Mouse (Mus musculus): ENCODE measurements around the gene Ltbp4.

Ltbp4 gene

DNA sequence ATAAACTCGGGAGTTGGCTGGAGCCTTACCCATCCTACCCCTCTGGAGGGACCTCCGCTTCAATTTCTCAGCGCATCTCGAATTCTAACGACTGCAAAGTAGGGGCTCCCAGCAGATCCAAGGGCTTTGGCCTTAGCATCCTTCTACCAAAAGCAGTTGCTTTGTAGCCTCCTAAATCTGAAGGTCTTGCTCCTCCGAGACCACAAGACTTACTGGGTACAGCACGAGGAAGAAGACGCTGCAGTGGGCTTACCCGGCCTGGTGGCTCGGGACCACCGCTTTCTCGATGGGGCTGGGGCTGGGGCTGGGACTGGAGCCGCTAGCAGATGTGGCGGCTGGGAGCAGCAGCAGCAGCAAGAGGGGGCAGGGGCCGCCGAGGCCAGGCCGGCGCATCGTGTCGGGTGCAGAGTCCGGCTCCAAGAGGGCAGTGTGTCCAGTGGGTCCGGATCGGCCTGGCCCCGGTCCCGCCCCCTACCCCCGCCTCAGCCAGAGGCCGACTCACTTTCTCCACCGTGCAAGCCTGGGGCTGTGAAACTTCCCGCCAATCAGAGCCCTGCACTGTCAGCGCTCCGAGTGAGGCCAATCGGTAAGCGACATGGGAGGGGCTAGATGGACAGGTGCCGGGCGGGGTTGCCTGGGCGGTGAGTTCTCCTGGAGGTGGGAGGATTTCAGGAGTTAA lies at the start of gene Ltbp4:
TSS of gene Ltbp4 (minus strand) at position 518 of the 679 bp plus-strand sequence.
- Histone ChIP-seq H3K27me3 (ENCODE audit: insufficient read depth, low read length) (peaks cover 11% of the 10 kb centered on the region), H3K36me3 (ENCODE audit: insufficient read depth, low read length) (peaks cover 14% of the 10 kb centered on the region), H3K4me1 (replicated peaks; ENCODE audit: low read depth, low read length) (peaks cover 57% of the 10 kb centered on the region), H3K4me3 (replicated peaks; ENCODE audit: low read length) (peak within 1 kb of the TSS; percentile 81), H3K9me3 (ENCODE audit: low read length) (no peaks in the 10 kb centered on the region)
- TF ChIP-seq CTCF (conservative IDR thresholded peaks at IDR 0.05; ENCODE audit: low read length) = no peak
- TF ChIP-seq NANOG (IDR thresholded peaks at IDR 0.05; ENCODE audit: borderline replicate concordance, low read length) = no peak
- TF ChIP-seq POU5F1 (IDR thresholded peaks at IDR 0.05; ENCODE audit: borderline replicate concordance, low read length) = no peak

DNA sequence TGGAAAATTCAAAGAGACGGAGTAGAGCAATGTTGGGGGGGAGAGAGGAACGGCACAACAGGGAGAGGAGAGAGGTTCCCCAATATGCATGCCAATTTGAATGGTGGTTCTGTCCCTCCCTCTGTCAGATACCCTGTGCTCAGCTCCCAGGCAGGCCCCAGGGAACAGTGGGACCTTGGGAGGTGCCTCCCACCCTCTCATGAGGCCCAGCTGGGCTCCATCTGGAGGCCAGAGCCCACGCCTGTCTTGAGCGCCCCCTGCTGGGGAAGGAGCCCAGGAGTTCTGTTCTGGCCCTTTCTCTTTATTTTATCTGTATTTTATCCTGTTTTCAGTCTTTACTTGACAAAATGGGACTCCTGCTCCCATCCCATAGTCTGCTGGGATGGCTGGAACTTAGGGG lies 47.2 kb upstream of the Ltbp4 start:
- TF ChIP-seq CTCF (conservative IDR thresholded peaks at IDR 0.05; ENCODE audit: low read length) (peak; percentile 87), POU5F1 (IDR thresholded peaks at IDR 0.05; ENCODE audit: borderline replicate concordance, low read length) (no peak), NANOG (IDR thresholded peaks at IDR 0.05; ENCODE audit: borderline replicate concordance, low read length) (no peak)

DNA sequence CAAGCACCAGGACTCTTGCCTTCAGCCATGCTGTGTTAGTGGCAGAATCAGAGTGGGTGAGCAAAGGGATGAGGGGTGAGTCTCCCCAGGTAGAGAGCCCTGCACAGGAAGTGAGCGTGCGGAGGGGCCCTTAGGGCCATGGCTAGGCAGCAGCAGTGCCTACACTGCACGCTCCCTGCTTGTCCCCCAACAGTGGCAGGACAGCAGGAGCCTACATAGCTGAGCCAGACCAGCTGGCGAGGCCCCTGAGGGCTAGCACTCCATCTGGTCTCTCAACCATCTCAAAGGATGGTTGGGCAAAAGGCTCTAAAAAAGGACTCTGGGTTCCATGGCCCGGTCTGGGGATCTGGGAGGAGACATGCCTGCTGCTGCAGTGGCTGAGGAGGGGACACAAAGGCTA lies 46.6 kb upstream of the Ltbp4 start:
- Histone ChIP-seq H3K4me1 (replicated peaks; ENCODE audit: low read depth, low read length) (peaks cover 69% of the 10 kb centered on the region), H3K4me3 (replicated peaks; ENCODE audit: low read length) (peak overlapping the region; percentile 13), H3K36me3 (ENCODE audit: insufficient read depth, low read length) (peaks cover 24% of the 10 kb centered on the region), H3K27me3 (ENCODE audit: insufficient read depth, low read length) (no peaks in the 10 kb centered on the region), H3K9me3 (ENCODE audit: low read length) (no peaks in the 10 kb centered on the region)
- TF ChIP-seq POU5F1 (IDR thresholded peaks at IDR 0.05; ENCODE audit: borderline replicate concordance, low read length) = no peak
- TF ChIP-seq NANOG (IDR thresholded peaks at IDR 0.05; ENCODE audit: borderline replicate concordance, low read length) = no peak
- no peak for TF ChIP-seq CTCF (conservative IDR thresholded peaks at IDR 0.05; ENCODE audit: low read length)

More for the DNA sequence above, 47.2 kb upstream of the Ltbp4 start:
- Histone ChIP-seq H3K4me3 (replicated peaks; ENCODE audit: low read length) (no peak overlapping the region), H3K27me3 (ENCODE audit: insufficient read depth, low read length) (no peaks in the 10 kb centered on the region), H3K9me3 (ENCODE audit: low read length) (no peaks in the 10 kb centered on the region), H3K4me1 (replicated peaks; ENCODE audit: low read depth, low read length) (peaks cover 66% of the 10 kb centered on the region), H3K36me3 (ENCODE audit: insufficient read depth, low read length) (peaks cover 18% of the 10 kb centered on the region)

DNA sequence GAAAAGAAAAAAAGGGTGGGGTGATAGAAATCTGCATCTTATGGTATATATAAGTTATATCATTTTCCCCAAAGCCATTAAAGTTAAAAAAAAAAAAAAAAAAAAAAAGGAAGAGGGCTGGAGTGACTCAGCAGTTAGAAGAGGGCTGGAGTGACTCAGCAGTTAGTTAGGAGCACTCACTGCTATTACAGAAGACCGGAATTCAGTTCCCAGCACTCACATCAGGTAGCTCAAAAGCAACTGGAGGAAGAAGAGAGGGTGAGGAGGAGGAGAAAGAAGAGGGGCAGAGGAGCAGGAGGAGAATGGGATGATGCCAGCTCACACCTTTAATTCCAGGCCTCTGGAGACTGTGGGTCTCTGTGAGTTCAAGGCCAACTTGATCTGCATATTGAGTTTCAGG lies 45.7 kb upstream of the Ltbp4 start:
- H3K4me1 ChIP-seq (replicated peaks; ENCODE audit: low read depth, low read length) = peaks cover 76% of the 10 kb centered on the region
- TF ChIP-seq CTCF (conservative IDR thresholded peaks at IDR 0.05; ENCODE audit: low read length) = no peak
- no peak for TF ChIP-seq POU5F1 (IDR thresholded peaks at IDR 0.05; ENCODE audit: borderline replicate concordance, low read length)
- TF ChIP-seq NANOG (IDR thresholded peaks at IDR 0.05; ENCODE audit: borderline replicate concordance, low read length) = no peak

DNA sequence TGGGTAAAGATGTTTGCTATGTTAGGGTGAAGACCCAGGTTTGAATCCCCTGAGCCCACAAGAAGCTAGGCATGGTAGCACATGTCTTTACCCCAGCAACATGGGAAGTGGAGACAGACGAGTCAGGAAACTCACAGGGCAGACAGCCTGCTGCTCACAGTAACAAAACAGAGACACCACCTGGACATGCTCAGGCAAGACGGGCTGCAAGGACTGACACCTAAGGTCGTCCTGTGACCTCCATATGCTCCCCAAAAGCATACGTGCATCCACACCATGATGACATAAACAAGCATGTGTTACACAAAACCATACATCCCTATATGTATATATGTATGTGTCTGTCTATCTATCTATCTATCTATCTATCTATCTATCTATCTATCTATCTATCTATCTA lies 44.1 kb upstream of the Ltbp4 start:
- TF ChIP-seq NANOG (IDR thresholded peaks at IDR 0.05; ENCODE audit: borderline replicate concordance, low read length) = no peak
- no peak for TF ChIP-seq CTCF (conservative IDR thresholded peaks at IDR 0.05; ENCODE audit: low read length)
- TF ChIP-seq POU5F1 (IDR thresholded peaks at IDR 0.05; ENCODE audit: borderline replicate concordance, low read length) = no peak
- peaks cover 77% of the 10 kb centered on the region for H3K4me1 ChIP-seq (replicated peaks; ENCODE audit: low read depth, low read length)
- no peaks in the 10 kb centered on the region for H3K27me3 ChIP-seq (ENCODE audit: insufficient read depth, low read length)
- H3K36me3 ChIP-seq (ENCODE audit: insufficient read depth, low read length) = peaks cover 20% of the 10 kb centered on the region; the same call in 1 of the 2 replicates
- H3K4me3 ChIP-seq (replicated peaks; ENCODE audit: low read length) = no peak overlapping the region
- no peaks in the 10 kb centered on the region for H3K9me3 ChIP-seq (ENCODE audit: low read length)

More for the DNA sequence above, 45.7 kb upstream of the Ltbp4 start:
- Histone ChIP-seq H3K9me3 (ENCODE audit: low read length) (no peaks in the 10 kb centered on the region), H3K36me3 (ENCODE audit: insufficient read depth, low read length) (peaks cover 27% of the 10 kb centered on the region), H3K4me3 (replicated peaks; ENCODE audit: low read length) (no peak overlapping the region), H3K27me3 (ENCODE audit: insufficient read depth, low read length) (no peaks in the 10 kb centered on the region)

DNA sequence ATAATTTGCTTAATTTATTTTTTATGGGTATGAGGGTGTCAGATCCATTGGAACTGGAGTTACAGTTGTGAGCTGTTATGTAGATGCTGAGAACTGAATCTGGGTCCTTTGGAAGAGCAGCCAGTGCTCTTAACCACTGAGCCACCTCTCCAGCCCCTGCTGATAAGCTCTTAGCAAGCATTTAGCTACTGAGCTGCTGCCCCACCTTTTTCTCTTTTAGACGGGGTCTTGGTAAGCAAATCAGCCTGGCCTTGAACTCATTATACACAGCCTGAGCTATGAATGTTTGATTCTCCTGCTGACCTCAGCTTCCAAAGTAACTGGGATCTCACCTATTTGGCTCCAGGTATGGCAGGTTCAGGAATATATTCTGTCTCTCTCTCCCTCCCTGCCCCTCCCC lies 43.5 kb upstream of the Ltbp4 start:
- Histone ChIP-seq H3K4me3 (replicated peaks; ENCODE audit: low read length) (no peak overlapping the region), H3K4me1 (replicated peaks; ENCODE audit: low read depth, low read length) (peaks cover 76% of the 10 kb centered on the region), H3K27me3 (ENCODE audit: insufficient read depth, low read length) (0 out of 2 replicates have a peak, but pooled peaks cover 1% of the 10 kb centered on the region), H3K36me3 (ENCODE audit: insufficient read depth, low read length) (peaks cover 20% of the 10 kb centered on the region; the same call in 1 of the 2 replicates), H3K9me3 (ENCODE audit: low read length) (no peaks in the 10 kb centered on the region)
- TF ChIP-seq NANOG (IDR thresholded peaks at IDR 0.05; ENCODE audit: borderline replicate concordance, low read length) (peak; percentile 72; the same call in 1 of the 2 replicates), POU5F1 (IDR thresholded peaks at IDR 0.05; ENCODE audit: borderline replicate concordance, low read length) (no peak)

DNA sequence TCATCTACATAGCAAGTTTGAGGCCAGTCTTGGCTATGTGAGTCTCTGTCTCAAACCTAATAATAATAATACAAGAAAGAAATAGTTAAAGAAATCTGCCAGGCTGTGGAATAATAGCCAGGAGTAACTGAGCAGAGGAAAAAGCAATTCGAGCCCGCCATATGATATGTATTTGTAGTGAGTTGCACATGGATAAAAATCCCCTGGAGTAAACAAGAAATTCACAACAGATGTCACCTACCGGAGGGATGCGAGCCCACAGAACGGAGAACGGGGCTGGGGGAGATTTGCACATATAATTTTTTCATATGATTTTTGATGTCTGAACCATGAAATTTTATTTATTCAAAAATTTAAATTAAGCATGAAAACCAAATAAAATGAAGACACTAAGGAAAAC lies 42.3 kb upstream of the Ltbp4 start:
- TF ChIP-seq CTCF (conservative IDR thresholded peaks at IDR 0.05; ENCODE audit: low read length) = no peak
- no peaks in the 10 kb centered on the region for H3K9me3 ChIP-seq (ENCODE audit: low read length)
- peaks cover 73% of the 10 kb centered on the region for H3K4me1 ChIP-seq (replicated peaks; ENCODE audit: low read depth, low read length)
- no peak overlapping the region for H3K4me3 ChIP-seq (replicated peaks; ENCODE audit: low read length)
- H3K27me3 ChIP-seq (ENCODE audit: insufficient read depth, low read length) = peaks cover 11% of the 10 kb centered on the region
- peaks cover 20% of the 10 kb centered on the region; the same call in 1 of the 2 replicates for H3K36me3 ChIP-seq (ENCODE audit: insufficient read depth, low read length)

DNA sequence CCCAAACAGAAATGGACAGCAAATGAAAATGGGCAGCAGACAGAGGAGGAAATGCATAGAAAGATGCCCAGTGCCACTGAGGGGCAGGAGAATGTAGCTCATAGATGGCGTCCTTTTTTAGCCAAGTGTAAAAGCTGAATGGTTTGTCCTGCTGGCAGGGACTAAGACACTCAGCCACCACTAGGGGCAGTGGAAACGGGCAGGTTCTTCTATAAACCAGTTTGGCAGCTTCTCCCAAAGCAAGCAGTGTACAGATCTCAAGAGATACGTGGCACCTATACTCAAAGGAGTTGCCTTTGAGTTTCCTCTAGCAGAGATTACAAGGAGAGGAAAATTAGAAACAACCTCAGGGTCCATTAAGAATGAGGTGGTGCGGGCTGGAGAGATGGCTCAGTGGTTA lies 40.9 kb upstream of the Ltbp4 start:
- Histone ChIP-seq H3K27me3 (ENCODE audit: insufficient read depth, low read length) (peaks cover 24% of the 10 kb centered on the region), H3K9me3 (ENCODE audit: low read length) (peaks cover 4% of the 10 kb centered on the region), H3K4me1 (replicated peaks; ENCODE audit: low read depth, low read length) (peaks cover 59% of the 10 kb centered on the region), H3K4me3 (replicated peaks; ENCODE audit: low read length) (no peak overlapping the region), H3K36me3 (ENCODE audit: insufficient read depth, low read length) (peaks cover 21% of the 10 kb centered on the region; the same call in 1 of the 2 replicates)
- TF ChIP-seq CTCF (conservative IDR thresholded peaks at IDR 0.05; ENCODE audit: low read length) (peak; percentile 85), NANOG (IDR thresholded peaks at IDR 0.05; ENCODE audit: borderline replicate concordance, low read length) (no peak), POU5F1 (IDR thresholded peaks at IDR 0.05; ENCODE audit: borderline replicate concordance, low read length) (no peak)

DNA sequence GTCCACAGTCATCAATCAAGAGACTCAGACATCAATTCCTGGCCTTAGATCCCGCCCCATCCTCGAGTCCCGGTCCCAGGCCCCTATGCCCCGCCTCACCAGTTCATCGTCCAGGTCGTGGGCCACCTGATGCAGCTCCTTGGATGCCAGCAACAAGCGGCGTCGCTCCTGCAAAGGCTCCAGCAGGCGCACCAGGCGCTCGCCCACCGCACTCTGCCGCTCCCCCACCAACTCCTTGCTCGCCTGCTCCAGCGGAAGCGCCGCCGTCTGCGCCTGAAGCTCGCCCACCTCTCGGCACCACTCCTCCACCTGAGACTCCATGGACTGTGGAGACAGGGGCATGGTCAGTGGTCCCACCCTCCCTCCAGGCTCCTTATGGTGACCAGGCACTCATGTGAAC lies 37.8 kb upstream of the Ltbp4 start:
- Histone ChIP-seq H3K4me3 (replicated peaks; ENCODE audit: low read length) (peak overlapping the region; percentile 61), H3K9me3 (ENCODE audit: low read length) (peaks cover 4% of the 10 kb centered on the region), H3K36me3 (ENCODE audit: insufficient read depth, low read length) (peaks cover 28% of the 10 kb centered on the region), H3K4me1 (replicated peaks; ENCODE audit: low read depth, low read length) (peaks cover 44% of the 10 kb centered on the region), H3K27me3 (ENCODE audit: insufficient read depth, low read length) (peaks cover 48% of the 10 kb centered on the region)
- TF ChIP-seq POU5F1 (IDR thresholded peaks at IDR 0.05; ENCODE audit: borderline replicate concordance, low read length) (no peak), NANOG (IDR thresholded peaks at IDR 0.05; ENCODE audit: borderline replicate concordance, low read length) (no peak), CTCF (conservative IDR thresholded peaks at IDR 0.05; ENCODE audit: low read length) (no peak)

Data from E14TG2a.4 (cell line).